Mouse (Mus musculus): ENCODE measurements around the gene Gtf2f2. TPM values are rescaled to one million over a fixed set of nuclear protein-coding genes. Genes with fewer than 3 reads are reported as not detected.

Gene Gtf2f2
- polyA plus RNA-seq, 1 experiment = 30.2 TPM

GRCm38 (mm10) chr14:75878980-75879379, 131.7 kb downstream of the Gtf2f2 start:
- no peak overlapping the region for H3ac ChIP-seq (ENCODE audit: control insufficient read depth, insufficient read length, low read depth)
- no peak for TF ChIP-seq MYOG (IDR thresholded peaks at IDR 0.05; ENCODE audit: control insufficient read depth, extremely low read depth, insufficient read length)
- no peak for TF ChIP-seq USF1 (IDR thresholded peaks at IDR 0.05; ENCODE audit: low read depth)
- TF ChIP-seq CTCF (IDR thresholded peaks at IDR 0.05; ENCODE audit: control insufficient read depth, insufficient read depth, insufficient read length) = no peak
- no peak for TF ChIP-seq MAX (IDR thresholded peaks at IDR 0.05)
- TF ChIP-seq CEBPB (IDR thresholded peaks at IDR 0.05; ENCODE audit: low read depth) = no peak
- TF ChIP-seq FOSL1 (IDR thresholded peaks at IDR 0.05; ENCODE audit: insufficient read depth, low read length, poor library complexity, severe bottlenecking) = no peak
- no peak for TF ChIP-seq MYOD1 (IDR thresholded peaks at IDR 0.05; ENCODE audit: control insufficient read depth, insufficient read length, low read depth)
- H3K4me3 ChIP-seq (ENCODE audit: insufficient read depth, poor library complexity, severe bottlenecking) = no peak overlapping the region
- no peaks in the 10 kb centered on the region for H3K36me3 ChIP-seq (ENCODE audit: control insufficient read depth, insufficient read depth)
- no peaks in the 10 kb centered on the region for H3K27me3 ChIP-seq (ENCODE audit: control insufficient read depth, insufficient read depth, insufficient read length)
- no peaks in the 10 kb centered on the region for H3K79me3 ChIP-seq (ENCODE audit: low read depth)
- H3K79me2 ChIP-seq (ENCODE audit: control insufficient read depth, insufficient read depth) = no peaks in the 10 kb centered on the region

DNA sequence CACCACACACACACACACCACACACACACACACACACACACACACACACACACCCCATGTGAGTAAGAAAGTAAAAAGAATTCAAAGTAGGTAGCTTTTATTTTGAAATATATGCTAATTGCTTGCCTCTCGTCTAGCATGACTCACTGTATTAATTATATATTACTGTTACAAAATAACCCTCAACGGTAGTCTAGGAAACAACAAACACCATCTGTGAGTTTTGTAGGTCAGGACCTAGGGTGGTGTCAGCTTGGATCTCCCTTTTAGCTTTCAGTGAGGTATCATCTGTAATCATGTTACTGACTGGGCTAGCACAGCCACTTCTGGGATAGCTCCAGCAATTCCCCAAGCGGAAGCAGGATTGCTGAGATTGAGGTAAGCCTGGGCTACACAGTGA, 133.4 kb downstream of the Gtf2f2 start:
- H3K79me2 ChIP-seq (ENCODE audit: control insufficient read depth, insufficient read depth) = no peaks in the 10 kb centered on the region
- H3K4me3 ChIP-seq (ENCODE audit: insufficient read depth, poor library complexity, severe bottlenecking) = no peak overlapping the region
- H3K79me3 ChIP-seq (ENCODE audit: low read depth) = no peaks in the 10 kb centered on the region
- TF ChIP-seq MYOD1 (IDR thresholded peaks at IDR 0.05; ENCODE audit: control insufficient read depth, insufficient read length, low read depth) = no peak
- TF ChIP-seq CTCF (IDR thresholded peaks at IDR 0.05; ENCODE audit: control insufficient read depth, insufficient read depth, insufficient read length) = no peak
- no peak for TF ChIP-seq MAX (IDR thresholded peaks at IDR 0.05)
- no peak for TF ChIP-seq MYOG (IDR thresholded peaks at IDR 0.05; ENCODE audit: control insufficient read depth, extremely low read depth, insufficient read length)
- no peak for TF ChIP-seq CEBPB (IDR thresholded peaks at IDR 0.05; ENCODE audit: low read depth)
- no peak for TF ChIP-seq USF1 (IDR thresholded peaks at IDR 0.05; ENCODE audit: low read depth)
- TF ChIP-seq FOSL1 (IDR thresholded peaks at IDR 0.05; ENCODE audit: insufficient read depth, low read length, poor library complexity, severe bottlenecking) = no peak
- H3ac ChIP-seq (ENCODE audit: control insufficient read depth, insufficient read length, low read depth) = no peak overlapping the region
- no peaks in the 10 kb centered on the region for H3K27me3 ChIP-seq (ENCODE audit: control insufficient read depth, insufficient read depth, insufficient read length)
- H3K36me3 ChIP-seq (ENCODE audit: control insufficient read depth, insufficient read depth) = no peaks in the 10 kb centered on the region

GRCm38 (mm10) chr14:75876320-75877043, 134.2 kb downstream of the Gtf2f2 start:
- TF ChIP-seq CEBPB (IDR thresholded peaks at IDR 0.05; ENCODE audit: low read depth) = no peak
- TF ChIP-seq CTCF (IDR thresholded peaks at IDR 0.05; ENCODE audit: control insufficient read depth, insufficient read depth, insufficient read length) = peak; percentile 56
- Histone ChIP-seq H3K79me2 (ENCODE audit: control insufficient read depth, insufficient read depth) (no peaks in the 10 kb centered on the region), H3K27me3 (ENCODE audit: control insufficient read depth, insufficient read depth, insufficient read length) (no peaks in the 10 kb centered on the region), H3K4me3 (ENCODE audit: insufficient read depth, poor library complexity, severe bottlenecking) (no peak overlapping the region), H3ac (ENCODE audit: control insufficient read depth, insufficient read length, low read depth) (peak overlapping the region; percentile 38), H3K36me3 (ENCODE audit: control insufficient read depth, insufficient read depth) (no peaks in the 10 kb centered on the region), H3K79me3 (ENCODE audit: low read depth) (no peaks in the 10 kb centered on the region)

- Histone ChIP-seq H3ac (ENCODE audit: control insufficient read depth, insufficient read length, low read depth) (no peak overlapping the region), H3K4me3 (ENCODE audit: insufficient read depth, poor library complexity, severe bottlenecking) (no peak overlapping the region), H3K27me3 (ENCODE audit: control insufficient read depth, insufficient read depth, insufficient read length) (no peaks in the 10 kb centered on the region), H3K36me3 (ENCODE audit: control insufficient read depth, insufficient read depth) (no peaks in the 10 kb centered on the region), H3K79me3 (ENCODE audit: low read depth) (no peaks in the 10 kb centered on the region), H3K79me2 (ENCODE audit: control insufficient read depth, insufficient read depth) (no peaks in the 10 kb centered on the region)
- TF ChIP-seq MAX (IDR thresholded peaks at IDR 0.05) = no peak
- TF ChIP-seq MYOG (IDR thresholded peaks at IDR 0.05; ENCODE audit: control insufficient read depth, extremely low read depth, insufficient read length) = no peak
- no peak for TF ChIP-seq USF1 (IDR thresholded peaks at IDR 0.05; ENCODE audit: low read depth)
- no peak for TF ChIP-seq CEBPB (IDR thresholded peaks at IDR 0.05; ENCODE audit: low read depth)
- no peak for TF ChIP-seq FOSL1 (IDR thresholded peaks at IDR 0.05; ENCODE audit: insufficient read depth, low read length, poor library complexity, severe bottlenecking)
- no peak for TF ChIP-seq MYOD1 (IDR thresholded peaks at IDR 0.05; ENCODE audit: control insufficient read depth, insufficient read length, low read depth)
- no peak for TF ChIP-seq CTCF (IDR thresholded peaks at IDR 0.05; ENCODE audit: control insufficient read depth, insufficient read depth, insufficient read length)
Observed at GRCm38 (mm10) chr14:75873612-75874011, 137.1 kb downstream of the Gtf2f2 start.

- Histone ChIP-seq H3K27me3 (ENCODE audit: control insufficient read depth, insufficient read depth, insufficient read length) (no peaks in the 10 kb centered on the region), H3K36me3 (ENCODE audit: control insufficient read depth, insufficient read depth) (no peaks in the 10 kb centered on the region), H3K79me2 (ENCODE audit: control insufficient read depth, insufficient read depth) (no peaks in the 10 kb centered on the region), H3K4me3 (ENCODE audit: insufficient read depth, poor library complexity, severe bottlenecking) (no peak overlapping the region), H3ac (ENCODE audit: control insufficient read depth, insufficient read length, low read depth) (no peak overlapping the region), H3K79me3 (ENCODE audit: low read depth) (no peaks in the 10 kb centered on the region)
- no peak for TF ChIP-seq FOSL1 (IDR thresholded peaks at IDR 0.05; ENCODE audit: insufficient read depth, low read length, poor library complexity, severe bottlenecking)
- no peak for TF ChIP-seq CTCF (IDR thresholded peaks at IDR 0.05; ENCODE audit: control insufficient read depth, insufficient read depth, insufficient read length)
- TF ChIP-seq CEBPB (IDR thresholded peaks at IDR 0.05; ENCODE audit: low read depth) = no peak
- TF ChIP-seq MYOD1 (IDR thresholded peaks at IDR 0.05; ENCODE audit: control insufficient read depth, insufficient read length, low read depth) = no peak
- no peak for TF ChIP-seq MAX (IDR thresholded peaks at IDR 0.05)
- no peak for TF ChIP-seq USF1 (IDR thresholded peaks at IDR 0.05; ENCODE audit: low read depth)
- TF ChIP-seq MYOG (IDR thresholded peaks at IDR 0.05; ENCODE audit: control insufficient read depth, extremely low read depth, insufficient read length) = no peak
Observed at GRCm38 (mm10) chr14:75871750-75872149, 138.9 kb downstream of the Gtf2f2 start.

DNA sequence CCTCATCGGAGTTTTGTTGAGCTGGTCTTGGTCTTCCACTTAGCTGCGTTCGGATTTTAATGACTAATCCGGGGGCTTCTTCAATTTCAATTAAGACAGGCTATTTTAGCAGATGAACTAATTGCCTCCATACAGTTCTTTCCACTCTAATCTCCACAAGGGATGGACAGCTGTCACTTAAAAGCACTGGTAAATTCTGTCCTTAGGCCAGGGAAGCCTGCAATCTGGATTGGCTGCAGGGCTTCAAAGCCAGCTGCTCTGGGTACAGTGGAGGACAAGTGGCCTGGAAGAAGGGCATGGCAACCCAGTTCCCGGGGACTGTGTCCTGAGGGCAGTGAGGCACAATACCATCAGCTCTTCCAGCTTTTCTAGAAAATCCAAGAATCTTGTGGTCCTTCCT, 139.6 kb downstream of the Gtf2f2 start:
- no peaks in the 10 kb centered on the region for H3K36me3 ChIP-seq (ENCODE audit: control insufficient read depth, insufficient read depth)
- TF ChIP-seq MYOD1 (IDR thresholded peaks at IDR 0.05; ENCODE audit: control insufficient read depth, insufficient read length, low read depth) = no peak
- TF ChIP-seq MYOG (IDR thresholded peaks at IDR 0.05; ENCODE audit: control insufficient read depth, extremely low read depth, insufficient read length) = no peak
- no peak for TF ChIP-seq FOSL1 (IDR thresholded peaks at IDR 0.05; ENCODE audit: insufficient read depth, low read length, poor library complexity, severe bottlenecking)
- TF ChIP-seq CTCF (IDR thresholded peaks at IDR 0.05; ENCODE audit: control insufficient read depth, insufficient read depth, insufficient read length) = no peak
- TF ChIP-seq MAX (IDR thresholded peaks at IDR 0.05) = no peak
- TF ChIP-seq CEBPB (IDR thresholded peaks at IDR 0.05; ENCODE audit: low read depth) = no peak
- no peaks in the 10 kb centered on the region for H3K79me2 ChIP-seq (ENCODE audit: control insufficient read depth, insufficient read depth)
- H3ac ChIP-seq (ENCODE audit: control insufficient read depth, insufficient read length, low read depth) = no peak overlapping the region
- H3K27me3 ChIP-seq (ENCODE audit: control insufficient read depth, insufficient read depth, insufficient read length) = no peaks in the 10 kb centered on the region
- no peaks in the 10 kb centered on the region for H3K79me3 ChIP-seq (ENCODE audit: low read depth)
- no peak overlapping the region for H3K4me3 ChIP-seq (ENCODE audit: insufficient read depth, poor library complexity, severe bottlenecking)
